Mouse (Mus musculus): ENCODE results near the gene Zcchc4.

GRCm38 (mm10) chr5:52806349-52806748 lies 31.1 kb downstream of the Zcchc4 start:
- TF ChIP-seq GATA1 (IDR thresholded peaks at IDR 0.05; ENCODE audit: low read length) (no peak), TAL1 (IDR thresholded peaks at IDR 0.05; ENCODE audit: low read length) (no peak)

Measured in erythroblast, embryonic 14.5 days (primary cell).